Mouse (Mus musculus) kidney, embryonic 16.5 days (tissue): ENCODE data around the gene Smo. TPM values are rescaled to one million over a fixed set of nuclear protein-coding genes. Genes with fewer than 3 reads are reported as not detected.

Source experiments
- ATAC-seq: fragments of 200-750 bp; cut with Nextera tagmentation; 2 replicates; pipeline ENCODE4 v1.8.0; 2017; ENCODE audit warnings: moderate TSS enrichment; ENCODE audit not compliant: low FRiP score, low TSS enrichment
- H3K27ac ChIP-seq: fragments of 300-500 bp; sonication (generic); 2 replicates; pipeline ENCODE4 v1.5.1; 2014; ENCODE audit warnings: low read length
- H3K27me3 ChIP-seq: fragments of 300-500 bp; sonication (generic); 2 replicates; pipeline ENCODE4 v1.6.1; 2014; ENCODE audit warnings: low read length, control low read depth, mixed read lengths; ENCODE audit not compliant: insufficient read depth
- H3K36me3 ChIP-seq: fragments of 300-500 bp; sonication (generic); 2 replicates; pipeline ENCODE4 v1.6.1; 2014; ENCODE audit warnings: low read length, control low read depth, mixed read lengths; ENCODE audit not compliant: insufficient read depth
- H3K4me1 ChIP-seq: fragments of 300-500 bp; sonication (generic); 2 replicates; pipeline ENCODE4 v1.6.1; 2014; ENCODE audit warnings: low read length, control low read depth, mixed read lengths; ENCODE audit not compliant: insufficient read depth
- H3K4me2 ChIP-seq: fragments of 300-500 bp; sonication (generic); replicated peaks from 2 replicates; pipeline ENCODE4 v1.6.1; 2014; ENCODE audit warnings: low read depth, low read length
- H3K4me3 ChIP-seq: fragments of 300-500 bp; sonication (generic); 2 replicates; pipeline ENCODE4 v1.5.1; 2014; ENCODE audit warnings: mild to moderate bottlenecking, low read length
- H3K9ac ChIP-seq: fragments of 300-500 bp; sonication (generic); replicated peaks from 2 replicates; pipeline ENCODE4 v1.6.1; 2014; ENCODE audit warnings: low read length
- H3K9me3 ChIP-seq: fragments of 300-500 bp; sonication (generic); 2 replicates; pipeline ENCODE4 v1.6.1; 2016; ENCODE audit warnings: low read length, control low read depth
- WGBS: fragments of 180-500 bp; shearing (Covaris S2); extraction: QIAGEN DNeasy Blood & Tissue Kit; methylation state at CpG from one replicate; pipeline ENCODE4 v1.1.7; 2014; 5-methylcytosine and 5-hydroxymethylcytosine counted together
- polyA plus RNA-seq: library from polyadenylated mRNA; unstranded; fragments of >200 nt; fragmentation: Nextera tagmentation; extraction: Ambion mirVana; gene quantifications from 2 replicates; pipeline ENCODE4 v1.2.1, GENCODE M21; 2015

Smo gene
- polyA plus RNA-seq, 1 experiment from 2014 or later, result 42.9 TPM

- no peak overlapping the region for H3K27ac ChIP-seq
- H3K4me1 ChIP-seq, result peaks cover 20% of the 10 kb centered on the region
- H3K9me3 ChIP-seq, result no peaks in the 10 kb centered on the region
- peak overlapping the region; percentile 26 for H3K4me2 ChIP-seq
- no peaks in the 10 kb centered on the region for H3K36me3 ChIP-seq
- no peak overlapping the region for H3K4me3 ChIP-seq
- WGBS, result 15% methylated on average over 14 of the region's 14 CpGs
- ATAC-seq, result peak; percentile 57; the same call in 1 of the 2 replicates
- H3K27me3 ChIP-seq, result no peaks in the 10 kb centered on the region
- no peak overlapping the region for H3K9ac ChIP-seq
Measured at GRCm38 (mm10) chr6:29717952-29718521, 17.3 kb upstream of the Smo start.

- 3% methylated on average over 15 of the region's 15 CpGs for whole genome bisulfite sequencing
- Histone ChIP-seq H3K27me3 (no peaks in the 10 kb centered on the region), H3K27ac (peak overlapping the region; percentile 48; the same call in 1 of the 2 replicates), H3K4me2 (peak overlapping the region; percentile 64), H3K9me3 (no peaks in the 10 kb centered on the region), H3K9ac (peak overlapping the region; percentile 62), H3K4me1 (peaks cover 20% of the 10 kb centered on the region), H3K4me3 (peak overlapping the region; percentile 45), H3K36me3 (no peaks in the 10 kb centered on the region)
- peak; percentile 80 for ATAC-seq
Measured at GRCm38 (mm10) chr6:29718894-29719329, 16.4 kb upstream of the Smo start.

GRCm38 (mm10) chr6:29721890-29722289 lies 13.4 kb upstream of the Smo start:
- no peak overlapping the region for H3K27ac ChIP-seq
- no peak for ATAC-seq
- H3K4me2 ChIP-seq, result no peak overlapping the region
- H3K4me1 ChIP-seq, result peaks cover 20% of the 10 kb centered on the region
- no peaks in the 10 kb centered on the region for H3K27me3 ChIP-seq
- 70% methylated on average over 2 of the region's 2 CpGs for WGBS
- H3K36me3 ChIP-seq, result no peaks in the 10 kb centered on the region
- no peak overlapping the region for H3K9ac ChIP-seq
- H3K9me3 ChIP-seq, result no peaks in the 10 kb centered on the region
- no peak overlapping the region for H3K4me3 ChIP-seq

- Histone ChIP-seq H3K4me2 (no peak overlapping the region), H3K27me3 (no peaks in the 10 kb centered on the region), H3K9me3 (no peaks in the 10 kb centered on the region), H3K4me3 (no peak overlapping the region), H3K9ac (no peak overlapping the region), H3K36me3 (no peaks in the 10 kb centered on the region), H3K27ac (no peak overlapping the region), H3K4me1 (no peaks in the 10 kb centered on the region)
- no peak for ATAC-seq
- WGBS, result 58% methylated on average over 1 of the region's 1 CpGs
Measured at GRCm38 (mm10) chr6:29726576-29727200, 8.6 kb upstream of the Smo start.

GRCm38 (mm10) chr6:29728035-29728434 lies 7.3 kb upstream of the Smo start:
- Histone ChIP-seq H3K4me3 (no peak overlapping the region), H3K27ac (no peak overlapping the region), H3K9ac (no peak overlapping the region), H3K36me3 (no peaks in the 10 kb centered on the region), H3K4me2 (no peak overlapping the region), H3K27me3 (no peaks in the 10 kb centered on the region), H3K4me1 (no peaks in the 10 kb centered on the region), H3K9me3 (no peaks in the 10 kb centered on the region)
- WGBS, result 68% methylated on average over 3 of the region's 3 CpGs
- no peak for ATAC-seq

- no peak for ATAC-seq
- Histone ChIP-seq H3K4me3 (no peak overlapping the region), H3K4me2 (no peak overlapping the region), H3K36me3 (no peaks in the 10 kb centered on the region), H3K9me3 (no peaks in the 10 kb centered on the region), H3K27ac (no peak overlapping the region), H3K27me3 (no peaks in the 10 kb centered on the region), H3K4me1 (peaks cover 3% of the 10 kb centered on the region; the same call in 1 of the 2 replicates), H3K9ac (no peak overlapping the region)
- 24% methylated on average over 1 of the region's 1 CpGs for WGBS
Measured at GRCm38 (mm10) chr6:29729491-29729890, 5.8 kb upstream of the Smo start.

GRCm38 (mm10) chr6:29735689-29736451 lies 567 bp downstream of the Smo start:
- ATAC-seq, result peak; percentile 90
- H3K27ac ChIP-seq, result peak overlapping the region; percentile 99

GRCm38 (mm10) chr6:29736610-29737458 lies 1.5 kb downstream of the Smo start:
- Histone ChIP-seq H3K9ac (peak overlapping the region; percentile 99), H3K36me3 (0 out of 2 replicates have a peak, but pooled peaks cover 6% of the 10 kb centered on the region), H3K4me2 (peak overlapping the region; percentile 89), H3K4me1 (peaks cover 28% of the 10 kb centered on the region), H3K9me3 (no peaks in the 10 kb centered on the region), H3K4me3 (peak overlapping the region; percentile 92), H3K27me3 (no peaks in the 10 kb centered on the region), H3K27ac (peak overlapping the region; percentile 99)
- ATAC-seq, result no peak
- WGBS, result 8% methylated on average over 13 of the region's 13 CpGs

More at GRCm38 (mm10) chr6:29735689-29736451, 567 bp downstream of the Smo start:
- H3K9me3 ChIP-seq, result no peaks in the 10 kb centered on the region
- H3K4me3 ChIP-seq, result peak overlapping the region; percentile 92
- peak overlapping the region; percentile 89 for H3K4me2 ChIP-seq
- peak overlapping the region; percentile 99 for H3K9ac ChIP-seq
- H3K27me3 ChIP-seq, result no peaks in the 10 kb centered on the region
- H3K36me3 ChIP-seq, result 0 out of 2 replicates have a peak, but pooled peaks cover 6% of the 10 kb centered on the region
- H3K4me1 ChIP-seq, result peaks cover 28% of the 10 kb centered on the region
- under 1% methylated on average over 75 of the region's 75 CpGs for WGBS

- H3K36me3 ChIP-seq, result peaks cover 28% of the 10 kb centered on the region
- no peaks in the 10 kb centered on the region for H3K4me1 ChIP-seq
- no peak overlapping the region for H3K9ac ChIP-seq
- H3K4me2 ChIP-seq, result no peak overlapping the region
- WGBS, result 88% methylated on average over 3 of the region's 3 CpGs
- no peak overlapping the region for H3K27ac ChIP-seq
- ATAC-seq, result no peak
- peaks cover 9% of the 10 kb centered on the region for H3K9me3 ChIP-seq
- no peak overlapping the region for H3K4me3 ChIP-seq
- H3K27me3 ChIP-seq, result no peaks in the 10 kb centered on the region
Measured at GRCm38 (mm10) chr6:29751466-29752152, 16.3 kb downstream of the Smo start.
